Mouse (Mus musculus) embryonic stem cell, embryonic (primary cell): ENCODE results near the gene Fam216a.

Experiments
- CTCF ChIA-PET, 4 experiments: fragments of 300-600 bp in 2 of 4; fragments of 350-600 bp in 2 of 4; sonication (Branson Sonifier 250); formaldehyde crosslinking; loops; one replicate each; lab custom pipeline; 2022; ENCODE audit warnings: inconsistent platforms in 2 of 4; lab: Charles Lee
- POLR2A ChIA-PET, 4 experiments: fragments of 300-600 bp in 2 of 4; fragments of 350-600 bp in 2 of 4; sonication (Branson Sonifier 250); formaldehyde crosslinking; loops; one replicate each; lab custom pipeline; 2022; ENCODE audit warnings: antibody characterized with exemption in 4 of 4, inconsistent platforms in 1 of 4; lab: Charles Lee

Gene Fam216a

DNA sequence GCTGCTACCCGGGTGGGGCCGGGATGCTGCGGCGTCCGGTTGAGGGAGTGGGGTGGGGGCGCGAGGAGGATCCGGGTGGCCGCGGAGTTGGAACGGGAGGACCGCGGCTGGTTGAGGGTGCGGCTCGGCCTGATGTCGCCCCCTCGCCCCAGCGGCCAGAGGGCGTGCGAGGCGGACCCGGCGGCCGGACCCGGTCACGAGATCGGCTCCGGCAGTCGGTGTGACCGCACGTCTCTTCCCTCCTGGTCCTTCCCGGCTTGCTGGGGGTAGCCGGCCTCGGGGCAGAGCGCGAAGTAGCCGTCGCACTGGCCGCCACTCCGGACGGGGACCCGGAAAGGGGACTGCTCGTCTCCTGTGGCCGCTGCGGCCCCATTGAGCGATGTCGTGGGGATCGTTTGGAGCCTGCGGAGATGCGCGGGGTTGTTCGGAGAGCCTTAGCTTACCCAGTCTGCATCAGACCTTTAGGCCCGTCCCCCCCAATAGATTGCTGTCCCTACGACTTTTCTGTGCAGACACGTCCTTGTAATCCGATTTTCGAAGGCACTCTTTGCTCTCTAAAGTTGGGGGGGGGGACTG lies 17.6 kb downstream of the Fam216a start:
- CTCF ChIA-PET: interaction anchor here (0.6 to 3.4 kb wide), 9 partner anchors 10 to 409 kb away, joined by 3 to 12 read pairs (median 6); partner anchors contain the start of gene Tctn1 (in 2 of the 4)
- POLR2A ChIA-PET: interaction anchor here (0.6 to 2.4 kb wide), 51 partner anchors 9 to 925 kb away, joined by 3 to 28 read pairs (median 4); partner anchors contain the start of genes Fam216a (in 3 of the 4), Tctn1 (in 3 of the 4), Gpn3 (in 2 of the 4) and Ppp1cc (in 2 of the 4)

DNA sequence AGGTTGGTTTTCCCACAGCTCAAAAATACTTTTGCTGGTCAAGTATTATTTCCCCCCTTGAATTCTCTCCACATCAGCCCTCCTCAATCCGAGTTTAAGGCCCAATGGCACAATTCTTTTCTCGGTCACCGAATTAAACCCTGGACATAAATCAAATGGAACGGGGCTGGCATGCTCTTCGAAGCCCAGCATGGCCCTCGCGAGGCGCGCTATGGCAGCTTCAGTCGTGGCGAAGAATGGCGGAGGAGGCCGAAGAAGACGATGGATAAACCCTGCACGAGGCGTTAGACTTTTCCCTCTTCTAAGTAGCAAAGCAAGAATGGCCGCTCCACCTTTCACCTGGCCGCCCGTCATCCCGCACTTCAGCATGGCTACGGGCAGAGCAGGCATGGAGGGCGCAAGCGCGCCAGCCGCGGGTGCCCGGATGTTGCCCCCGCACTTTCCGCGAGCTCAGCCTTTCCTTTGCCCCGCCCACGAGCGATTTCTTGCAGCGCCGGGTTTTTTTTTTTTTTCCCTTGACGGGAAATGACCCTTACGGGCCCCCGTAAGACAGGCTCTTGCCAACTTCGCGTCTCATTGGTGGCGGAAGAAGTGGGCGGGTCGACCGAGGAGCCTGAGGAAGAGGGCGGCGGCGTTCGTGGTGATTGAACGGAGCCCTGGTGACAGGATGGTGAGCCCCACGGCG lies 18.2 kb downstream of the Fam216a start, which contains the start of the genes Rad9b and Vps29:
TSS of gene Rad9b (minus strand) at position 427 of the 685 bp plus-strand sequence.
TSS of gene Vps29 (plus strand) at position 563 of the 685 bp plus-strand sequence.
- CTCF ChIA-PET: interaction anchor here (0.6 to 3.4 kb wide), 21 partner anchors 9 to 942 kb away, joined by 3 to 12 read pairs (median 3); partner anchors contain the start of genes Tctn1 (in 2 of the 4) and Gpn3 (in 1 of the 4)

DNA sequence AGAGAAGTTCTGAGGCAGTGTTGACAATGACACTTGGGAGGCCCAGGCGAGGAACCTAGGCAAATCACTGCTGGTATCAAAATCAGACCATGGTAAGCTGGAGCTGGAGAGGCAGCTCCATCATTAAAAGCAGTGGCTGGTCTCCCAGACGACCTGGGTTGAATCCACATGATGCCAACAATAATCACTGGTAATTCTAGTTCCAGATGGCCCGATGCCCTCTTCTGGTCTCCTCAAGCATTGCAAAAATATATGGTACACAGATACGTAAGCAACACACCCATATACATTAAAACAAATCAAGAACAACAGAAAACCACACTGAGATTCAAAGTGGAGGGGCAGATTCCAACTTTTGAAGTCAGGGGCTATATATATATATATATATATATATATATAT lies 26.4 kb downstream of the Fam216a start:
- ChIA-PET POLR2A (interaction anchor here in 2 of 4 experiments (0.6 to 3.6 kb wide), 5 partner anchors 8 to 90 kb away, joined by 3 to 28 read pairs (median 3); partner anchors contain the start of genes Rad9b (in 1 of the 2), Tctn1 (in 1 of the 2) and Vps29 (in 1 of the 2)), CTCF (interaction anchor here in 3 of 4 experiments (0.6 to 3.6 kb wide), 7 partner anchors 20 to 82 kb away, joined by 3 to 25 read pairs (median 3); partner anchors contain the start of gene Tctn1 (in 1 of the 3))

More for the DNA sequence above, 18.2 kb downstream of the Fam216a start, which contains the start of the genes Rad9b and Vps29:
- POLR2A ChIA-PET: interaction anchor here (0.6 to 2.4 kb wide), 68 partner anchors 10 to 784 kb away, joined by 3 to 28 read pairs (median 4); partner anchors contain the start of genes Tctn1 (in 3 of the 4), Atp2a2 (in 2 of the 4), Fam216a (in 2 of the 4) and Ppp1cc (in 2 of the 4)

DNA sequence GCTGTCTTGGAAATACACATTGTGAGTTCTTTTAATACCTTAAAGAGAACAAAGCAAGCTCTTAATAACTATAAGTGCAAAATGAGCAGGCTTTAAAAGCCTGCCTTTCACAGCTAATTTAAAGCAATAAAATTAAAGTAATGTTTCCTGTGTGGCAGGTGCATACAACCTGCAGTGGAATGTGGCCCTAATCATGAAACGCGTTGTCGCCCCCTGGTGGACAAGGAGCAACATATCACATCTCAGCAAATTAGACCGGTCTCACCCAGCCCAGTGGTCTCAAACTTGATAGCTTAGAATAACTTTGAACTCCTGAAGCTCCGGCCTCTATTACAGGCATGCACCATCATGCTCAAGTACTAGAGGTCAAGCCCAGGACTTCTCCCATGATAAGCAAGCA lies 27.9 kb downstream of the Fam216a start:
- CTCF ChIA-PET: interaction anchor here (0.5 to 3.6 kb wide), 40 partner anchors 9 to 367 kb away, joined by 3 to 52 read pairs (median 4); partner anchors contain the start of genes Tctn1 (in 4 of the 4), Rad9b (in 2 of the 4) and Vps29 (in 2 of the 4)
- POLR2A ChIA-PET: interaction anchor here in 3 of 4 experiments (0.7 to 3.6 kb wide), 24 partner anchors 9 to 214 kb away, joined by 3 to 28 read pairs (median 6); partner anchors contain the start of genes Rad9b (in 2 of the 3), Tctn1 (in 2 of the 3) and Vps29 (in 2 of the 3)

DNA sequence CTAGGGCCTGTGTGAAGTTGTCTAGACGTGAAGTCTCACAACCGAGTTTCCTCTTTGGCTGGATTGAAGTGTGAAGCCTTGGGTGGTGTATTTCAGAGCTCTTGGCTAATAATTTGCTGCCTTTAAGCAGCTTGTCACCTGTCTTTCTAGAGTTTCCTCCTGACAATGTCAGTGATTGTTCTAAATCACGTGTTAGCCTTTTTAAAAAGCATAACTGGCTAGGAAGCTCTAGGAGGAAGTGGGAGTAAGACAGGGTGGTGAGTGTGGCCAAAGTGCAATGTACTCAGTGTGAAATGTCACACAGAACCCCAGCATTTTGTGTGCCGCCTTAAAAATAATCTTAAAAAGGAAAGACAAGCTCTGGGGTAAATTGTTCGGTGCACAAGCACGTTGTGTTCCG lies 28.4 kb downstream of the Fam216a start:
- POLR2A ChIA-PET: interaction anchor here (0.6 to 3.6 kb wide), 48 partner anchors 9 to 227 kb away, joined by 3 to 28 read pairs (median 4); partner anchors contain the start of genes Tctn1 (in 3 of the 4), Rad9b (in 2 of the 4), Vps29 (in 2 of the 4) and Anapc7 (in 1 of the 4)
- CTCF ChIA-PET: interaction anchor here (0.6 to 3.6 kb wide), 43 partner anchors 9 to 455 kb away, joined by 3 to 52 read pairs (median 4); partner anchors contain the start of genes Tctn1 (in 4 of the 4), Rad9b (in 1 of the 4) and Vps29 (in 1 of the 4)

DNA sequence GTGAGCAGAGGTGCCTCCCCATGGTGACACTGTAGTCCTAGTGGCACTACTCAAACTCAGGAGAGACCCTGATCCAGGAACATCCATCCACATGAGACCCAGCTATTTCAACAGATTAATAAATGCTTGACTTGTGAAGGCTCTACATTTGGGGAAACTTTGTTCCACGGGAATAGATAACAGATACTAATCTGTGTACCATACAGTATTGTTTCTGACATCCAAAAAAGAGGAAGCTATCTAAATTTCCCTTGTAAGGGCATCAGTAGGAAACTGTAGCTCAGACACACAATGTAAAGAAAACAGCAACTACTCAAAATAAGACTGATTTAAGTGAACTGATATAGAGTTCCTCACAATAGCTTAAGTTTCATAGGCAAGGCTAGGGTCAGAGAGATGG lies 29.3 kb downstream of the Fam216a start:
- POLR2A ChIA-PET: interaction anchor here in 3 of 4 experiments (0.6 to 3.6 kb wide), 43 partner anchors 8 to 226 kb away, joined by 3 to 28 read pairs (median 4); partner anchors contain the start of genes Tctn1 (in 3 of the 3), Rad9b (in 2 of the 3), Vps29 (in 2 of the 3) and Anapc7 (in 1 of the 3)
- CTCF ChIA-PET: interaction anchor here (0.6 to 3.6 kb wide), 31 partner anchors 11 to 789 kb away, joined by 3 to 52 read pairs (median 4); partner anchors contain the start of genes Tctn1 (in 4 of the 4), Rad9b (in 1 of the 4), Rhof (in 1 of the 4) and Vps29 (in 1 of the 4)

DNA sequence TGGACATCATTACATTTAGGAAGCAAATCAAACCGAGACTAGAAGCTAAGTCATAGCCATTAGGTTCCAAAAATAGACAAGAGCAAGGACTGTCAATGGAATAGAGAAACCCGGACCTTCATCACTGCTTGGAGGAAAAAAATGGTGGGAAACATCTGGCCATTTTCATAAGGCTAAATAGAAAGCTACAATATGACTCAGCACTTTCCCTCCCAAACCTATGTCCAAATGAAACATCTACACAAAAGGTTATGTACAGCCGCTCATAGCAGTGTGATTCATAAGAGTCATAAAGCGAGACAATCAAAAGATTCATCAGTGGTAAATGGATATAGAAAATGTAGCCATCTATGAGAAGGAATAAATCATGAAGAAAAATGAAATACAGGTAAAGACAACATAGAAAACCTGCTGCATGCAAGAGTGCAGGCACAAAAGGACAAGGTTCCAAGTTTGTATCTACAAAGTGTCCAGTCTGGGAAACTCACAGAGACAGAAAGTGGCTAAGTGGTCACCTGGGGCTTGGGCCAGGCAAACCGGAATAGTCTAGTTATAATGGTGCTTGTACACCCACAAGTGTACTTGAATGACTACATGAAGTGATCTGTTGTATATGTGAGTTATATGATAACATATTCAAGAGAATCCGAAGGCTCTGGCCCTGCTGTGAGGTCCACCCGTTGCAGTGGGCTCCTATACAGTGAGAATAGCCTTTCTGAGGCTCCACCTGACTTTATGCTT lies 35.4 kb downstream of the Fam216a start:
- ChIA-PET POLR2A (interaction anchor here in 1 of 4 experiments (1.1 kb wide), 1 partner anchor 12 kb away, joined by 4 read pairs; no protein-coding TSS in a partner anchor), CTCF (interaction anchor here in 1 of 4 experiments (0.6 kb wide), 1 partner anchor 173 kb away, joined by 3 read pairs; no protein-coding TSS in a partner anchor)

- ChIA-PET CTCF (interaction anchor here in 3 of 4 experiments (0.6 to 1.0 kb wide), 4 partner anchors 9 to 799 kb away, joined by 3 to 5 read pairs (median 4); no protein-coding TSS in a partner anchor), POLR2A (interaction anchor here in 3 of 4 experiments (0.6 to 1.9 kb wide), 10 partner anchors 8 to 447 kb away, joined by 3 to 6 read pairs (median 3); partner anchors contain the start of gene Fam216a (in 1 of the 3))
Measured at GRCm38 (mm10) chr5:122334682-122335081, 37.5 kb downstream of the Fam216a start.

DNA sequence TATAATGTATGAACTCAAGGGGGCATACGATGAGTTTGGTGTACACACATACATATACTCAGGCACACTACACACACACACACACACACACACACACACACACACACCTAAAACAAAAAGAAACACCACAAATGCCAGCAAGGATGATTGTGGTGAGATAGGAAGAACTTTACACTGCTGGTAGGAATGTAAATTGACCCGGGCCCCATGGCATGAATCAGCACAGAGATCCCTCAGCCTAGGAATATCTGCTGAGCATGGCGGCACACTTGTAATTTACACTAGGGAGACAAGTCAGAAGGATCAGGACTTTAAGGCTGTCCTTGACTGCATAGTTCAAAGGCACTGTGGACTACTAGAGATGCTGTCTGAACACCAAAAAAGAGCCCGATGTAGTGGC lies 41.9 kb downstream of the Fam216a start:
- CTCF ChIA-PET: no interaction called here
- POLR2A ChIA-PET: interaction anchor here in 1 of 4 experiments (0.6 to 3.1 kb wide), 3 partner anchors 12 to 206 kb away, joined by 3 to 12 read pairs (median 5); partner anchors contain the start of genes Rad9b and Vps29

GRCm38 (mm10) chr5:122327283-122327682 lies 44.9 kb downstream of the Fam216a start:
- POLR2A ChIA-PET: interaction anchor here in 3 of 4 experiments (0.9 to 3.1 kb wide), 11 partner anchors 9 to 366 kb away, joined by 3 to 12 read pairs (median 4); partner anchors contain the start of genes Rad9b (in 1 of the 3) and Vps29 (in 1 of the 3)

GRCm38 (mm10) chr5:122325477-122325876 lies 46.7 kb downstream of the Fam216a start:
- POLR2A ChIA-PET: interaction anchor here in 3 of 4 experiments (0.8 to 2.4 kb wide), 19 partner anchors 11 to 85 kb away, joined by 3 to 9 read pairs (median 4); partner anchors contain the start of genes Rad9b (in 1 of the 3), Tctn1 (in 1 of the 3) and Vps29 (in 1 of the 3)
- CTCF ChIA-PET: interaction anchor here in 3 of 4 experiments (0.6 to 3.6 kb wide), 9 partner anchors 12 to 194 kb away, joined by 3 to 13 read pairs (median 4); no protein-coding TSS in a partner anchor

More at GRCm38 (mm10) chr5:122327283-122327682, 44.9 kb downstream of the Fam216a start:
- CTCF ChIA-PET: interaction anchor here in 1 of 4 experiments (1.5 kb wide), 1 partner anchor 16 kb away, joined by 4 read pairs; no protein-coding TSS in a partner anchor

DNA sequence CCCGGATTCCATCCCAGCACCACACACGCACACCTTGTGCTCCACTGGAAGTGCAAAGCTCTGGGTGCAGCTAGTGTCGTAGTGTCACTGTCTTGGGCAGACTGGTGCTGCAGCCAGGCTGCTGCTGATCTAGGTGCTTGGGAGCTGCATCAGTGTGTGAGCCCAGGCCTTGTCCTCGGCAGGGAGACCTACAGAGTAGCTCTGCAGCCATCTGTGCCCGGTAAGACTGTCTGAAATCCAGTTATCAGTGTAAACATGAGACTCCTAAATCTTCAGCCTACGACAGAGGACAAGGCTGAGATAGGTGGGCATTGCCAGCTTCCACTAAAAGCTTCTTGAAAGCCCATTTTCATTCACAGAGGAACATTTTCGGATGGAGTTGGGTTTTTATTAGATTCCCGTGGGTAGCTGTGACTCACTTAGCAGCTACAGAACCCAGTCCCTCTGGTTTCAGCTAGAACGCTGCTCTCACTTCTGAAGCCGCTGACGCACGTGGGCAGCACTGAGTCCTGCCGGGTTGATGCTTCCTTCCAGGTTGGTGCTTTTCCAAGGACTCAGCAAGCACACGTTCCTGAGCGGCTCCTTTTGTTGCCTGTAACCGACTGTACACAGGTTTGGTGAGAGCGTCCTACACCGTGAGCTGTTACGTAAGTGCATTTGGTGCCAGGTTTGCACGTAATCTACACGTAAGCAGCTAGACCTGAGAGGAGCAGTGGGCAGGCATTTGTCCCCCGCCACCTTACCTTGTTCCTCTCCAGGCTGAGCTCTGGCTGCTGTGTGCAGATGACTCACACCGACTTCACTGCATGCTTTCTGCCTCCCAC lies 47.3 kb downstream of the Fam216a start:
- POLR2A ChIA-PET: interaction anchor here in 3 of 4 experiments (0.7 to 2.3 kb wide), 24 partner anchors 10 to 149 kb away, joined by 3 to 9 read pairs (median 4); partner anchors contain the start of genes Fam216a (in 1 of the 3), Rad9b (in 1 of the 3), Tctn1 (in 1 of the 3) and Vps29 (in 1 of the 3)
- CTCF ChIA-PET: interaction anchor here in 3 of 4 experiments (0.6 to 3.6 kb wide), 15 partner anchors 12 to 294 kb away, joined by 3 to 13 read pairs (median 4); partner anchors contain the start of gene Tctn1 (in 1 of the 3)

GRCm38 (mm10) chr5:122323523-122323922 lies 48.6 kb downstream of the Fam216a start:
- CTCF ChIA-PET: interaction anchor here in 3 of 4 experiments (0.6 to 3.6 kb wide), 12 partner anchors 10 to 506 kb away, joined by 3 to 13 read pairs (median 5); partner anchors contain the start of gene Tctn1 (in 1 of the 3)
- POLR2A ChIA-PET: interaction anchor here in 2 of 4 experiments (0.6 to 2.3 kb wide), 10 partner anchors 11 to 787 kb away, joined by 3 to 13 read pairs (median 3); partner anchors contain the start of gene Fam216a (in 1 of the 2)

DNA sequence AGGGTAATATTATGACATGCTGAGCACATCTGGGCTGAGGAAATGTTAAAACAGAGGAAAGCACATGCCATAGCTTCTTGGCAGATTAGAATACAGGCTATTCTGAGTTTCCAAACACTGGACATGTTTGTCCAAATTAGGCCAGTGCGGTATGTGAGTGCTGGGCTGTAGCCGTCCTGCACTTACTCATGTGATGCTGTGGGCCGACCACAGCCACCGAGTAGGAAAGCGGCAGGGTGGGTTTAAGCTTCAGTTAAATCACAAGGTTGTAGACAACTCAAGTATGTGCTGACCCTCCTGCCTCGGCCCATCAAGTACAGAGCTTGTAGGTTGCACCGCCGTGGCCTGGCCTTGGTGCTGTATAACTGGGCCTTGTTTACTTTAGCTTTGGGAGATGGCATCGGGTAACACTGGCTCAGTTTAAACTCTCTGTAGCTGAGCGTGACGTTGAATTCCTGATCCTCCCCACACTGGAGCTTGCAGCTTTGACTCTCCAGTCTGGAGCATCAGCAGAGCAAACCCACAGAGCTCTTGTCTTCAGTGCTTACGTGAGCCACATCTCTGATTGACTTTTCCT lies 51.9 kb downstream of the Fam216a start:
- ChIA-PET POLR2A (interaction anchor here in 3 of 4 experiments (0.5 to 3.7 kb wide), 20 partner anchors 8 to 713 kb away, joined by 3 to 36 read pairs (median 4); partner anchors contain the start of genes Rad9b (in 1 of the 3), Tctn1 (in 1 of the 3) and Vps29 (in 1 of the 3)), CTCF (interaction anchor here in 3 of 4 experiments (0.5 to 2.6 kb wide), 6 partner anchors 9 to 143 kb away, joined by 4 to 25 read pairs (median 6); partner anchors contain the start of gene Tctn1 (in 1 of the 3))
